Mouse (Mus musculus) heart, adult 10 weeks (tissue): ENCODE results near the gene Gtf2h5. TPM values are rescaled to one million over a fixed set of nuclear protein-coding genes. Genes with fewer than 3 reads are reported as not detected.

Experiments used
- polyA plus RNA-seq: library from polyadenylated mRNA; stranded (reverse); fragments of 350-450 nt; fragmentation: Illumina TruSeq; extraction: RNeasy Lipid Tissue Mini Kit (QIAGEN cat#74804); gene quantifications from one replicate; pipeline ENCODE4 v1.2.3, GENCODE M21; 2014; ENCODE audit warnings: low read depth, low replicate concordance

Gtf2h5 gene
- 54.6 TPM for polyA plus RNA-seq

GRCm38 (mm10) chr17:6079287-6080122 is at the start of gene Gtf2h5, which contains the start of gene Serac1:
Gene Gtf2h5 (plus strand): TSS chr17:6079786.
Gene Serac1 (minus strand): TSS chr17:6079741.

GRCm38 (mm10) chr17:6106361-6107014 is 26.9 kb downstream of the Gtf2h5 start, which contains the start of gene Tulp4:
Gene Tulp4 (plus strand): TSS chr17:6106437.

Other genes starting within 250 kb of the Gtf2h5 start
- gene Snx9, start 238.5 kb upstream of the Gtf2h5 start, polyA plus RNA-seq, result 27.1 TPM
- gene Synj2, start 138.5 kb upstream of the Gtf2h5 start, polyA plus RNA-seq, result 38.6 TPM
- gene Serac1, start within 50 bp of the Gtf2h5 start, polyA plus RNA-seq, result 10.0 TPM
- 33.5 TPM for gene Tulp4, start 26.7 kb downstream of the Gtf2h5 start, polyA plus RNA-seq
- 9.6 TPM for gene Tmem181a, start 177.1 kb downstream of the Gtf2h5 start, polyA plus RNA-seq
- gene Dynlt1a, start 237.7 kb downstream of the Gtf2h5 start, polyA plus RNA-seq, result 0.58 TPM